Mouse (Mus musculus) monocyte, adult 5-6 weeks (primary cell): ENCODE data around the gene Opalin. TPM values are rescaled to one million over a fixed set of nuclear protein-coding genes. Genes with fewer than 3 reads are reported as not detected.

ENCODE experiments used
- ATAC-seq: fragments of 153-309, 156-312 bp; replicated peaks from 2 replicates; pipeline ENCODE4 v1.8.0; 2017; ENCODE audit warnings: mild to moderate bottlenecking; ENCODE audit not compliant: low TSS enrichment, insufficient number of reproducible peaks, severe bottlenecking, poor library complexity, low FRiP score
- total RNA-seq: library from RNA; stranded (forward); fragments of 200-1000, 200-491, 200-594 nt; gene quantifications from 3 replicates; pipeline ENCODE4 v1.2.3, GENCODE M21; 2017

Opalin gene
- total RNA-seq, 1 experiment from 2014 or later: not detected

DNA sequence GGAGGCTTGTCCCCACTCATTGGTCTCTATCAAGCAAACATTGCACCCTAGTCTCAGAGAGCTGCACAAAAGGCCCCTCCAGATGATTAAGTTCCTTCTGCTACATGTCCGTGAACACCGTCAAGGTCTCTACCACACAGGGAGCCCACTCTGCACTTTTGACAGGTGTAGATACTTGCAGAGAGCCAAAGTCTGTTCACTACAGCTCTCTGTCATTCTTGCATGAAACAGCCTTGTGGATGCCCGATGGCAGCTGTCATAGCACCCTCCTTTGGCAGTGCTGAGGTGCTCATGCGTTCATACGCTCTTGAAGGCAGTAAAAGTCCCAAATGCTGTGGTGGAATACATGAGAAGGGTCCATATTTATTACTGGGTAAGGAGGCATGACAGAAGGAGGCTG lies 49.9 kb downstream of the Opalin start:
- ATAC-seq: no peak

DNA sequence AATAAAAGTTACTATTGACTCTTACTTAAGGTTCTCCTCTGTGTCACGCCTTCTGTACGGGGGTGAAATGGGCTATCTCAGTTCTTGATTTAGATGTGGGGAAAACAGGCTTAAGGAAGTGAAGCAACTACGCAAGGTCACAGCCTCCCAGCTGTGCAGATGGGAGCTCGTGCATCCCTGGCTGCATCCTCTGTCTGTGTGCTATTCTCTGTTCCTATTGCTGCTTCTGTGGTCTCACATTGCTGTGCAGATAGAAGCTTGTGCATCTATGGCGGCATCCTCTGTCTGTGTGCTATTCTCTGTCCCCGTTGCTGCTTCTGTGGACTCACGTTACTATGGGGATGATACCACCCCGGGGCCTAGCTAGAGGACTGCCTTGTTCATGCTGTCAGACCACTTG lies 50.4 kb downstream of the Opalin start:
- ATAC-seq: no peak

DNA sequence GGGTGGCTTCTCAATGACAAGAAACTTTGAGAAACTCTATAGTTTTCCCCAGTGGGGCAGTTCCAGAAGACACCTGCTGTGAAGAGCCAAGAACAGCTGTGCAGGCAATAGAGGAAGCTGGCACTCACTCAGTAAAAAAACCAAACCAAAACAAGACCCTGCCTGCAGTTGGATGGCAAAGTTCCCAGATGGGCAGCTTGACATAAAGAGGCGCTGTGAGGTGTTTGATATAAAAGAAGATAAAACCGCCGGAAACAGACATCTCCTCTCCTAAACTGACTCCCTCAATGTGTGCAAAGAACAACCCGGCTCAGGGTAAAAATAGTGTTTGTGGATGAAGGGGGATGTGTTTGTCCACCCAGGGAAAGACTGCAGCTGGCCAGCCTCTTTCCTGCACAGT lies 54.7 kb downstream of the Opalin start:
- ATAC-seq: no peak

DNA sequence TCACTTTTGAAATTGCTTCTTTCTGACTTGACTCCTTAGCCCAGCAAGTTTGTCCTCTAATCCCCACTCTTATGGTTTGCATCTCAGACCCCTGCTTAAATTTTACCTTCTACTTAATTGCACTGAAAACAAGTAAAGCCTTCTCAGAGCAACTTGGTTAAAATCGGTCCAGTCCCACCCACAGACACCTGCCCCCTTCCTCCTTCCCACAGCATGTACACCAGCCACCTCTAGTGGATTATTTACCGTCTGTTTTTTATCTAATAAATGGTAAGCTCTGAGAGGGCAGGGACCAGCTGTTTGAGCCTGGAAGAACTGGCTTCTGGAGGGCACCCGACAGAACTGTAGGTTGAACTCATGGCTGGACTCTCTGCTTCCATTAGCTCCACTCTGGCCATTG lies 56.4 kb downstream of the Opalin start:
- ATAC-seq: no peak

DNA sequence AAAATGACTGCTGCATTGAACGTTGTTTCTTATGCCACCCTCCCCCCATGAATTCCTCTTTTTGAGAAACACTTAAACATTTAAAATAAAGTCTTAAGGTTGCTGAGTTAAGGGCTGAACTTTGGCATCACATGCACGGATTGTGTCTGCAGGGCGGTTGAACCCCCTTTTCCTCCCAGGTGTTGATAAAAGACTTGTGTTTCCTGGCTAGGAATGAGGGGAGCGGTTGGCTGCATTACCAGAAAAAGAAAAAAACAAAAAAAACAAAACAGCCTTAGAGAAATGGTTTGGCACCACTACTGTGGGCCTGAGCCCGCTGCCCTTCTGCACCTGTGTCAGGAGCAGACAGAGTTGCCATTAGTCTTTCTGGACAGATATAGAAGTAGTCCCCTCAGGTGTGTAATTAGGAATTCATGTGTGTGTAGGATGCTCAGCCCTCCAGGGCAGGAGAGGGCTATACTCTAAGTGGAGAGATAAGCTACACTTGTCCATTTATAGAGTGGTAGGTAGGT lies 57.7 kb downstream of the Opalin start:
- no peak for ATAC-seq

DNA sequence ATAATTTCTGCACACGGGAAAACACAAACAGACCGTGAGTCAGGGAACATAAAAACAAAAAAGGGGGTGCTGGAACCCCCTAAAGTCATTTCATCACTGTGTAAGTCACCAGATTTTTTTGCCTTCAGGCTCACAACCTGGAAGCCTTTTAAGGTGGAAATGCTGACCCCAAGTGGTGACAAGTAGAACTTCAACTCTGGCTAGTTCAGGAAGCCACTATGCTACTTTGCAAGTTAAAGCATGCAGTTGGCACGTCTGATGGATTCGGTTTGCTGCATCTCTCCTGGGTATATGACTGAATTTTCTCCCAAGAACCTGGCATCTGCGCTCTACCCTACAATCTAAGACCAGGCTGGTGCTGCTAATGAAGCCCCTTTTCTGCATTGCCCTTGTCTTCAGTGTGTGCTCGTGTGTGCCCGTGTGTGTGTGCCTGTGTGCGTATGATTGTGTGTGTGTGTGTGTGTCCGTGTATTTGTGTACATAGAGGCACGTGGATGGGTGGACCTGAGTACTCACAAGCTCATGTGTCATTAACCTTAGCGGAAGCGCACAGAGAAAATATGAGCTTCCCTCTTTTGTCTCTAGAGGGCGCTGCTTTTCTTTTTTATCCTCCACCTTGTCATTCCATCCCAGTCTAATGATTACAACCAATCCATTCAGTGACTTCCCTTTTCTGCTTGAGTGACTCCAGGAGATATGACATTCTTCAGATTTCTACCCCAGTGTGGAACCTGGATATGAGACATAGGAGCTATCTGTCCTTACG lies 60.8 kb downstream of the Opalin start:
- ATAC-seq: peak; percentile 80

DNA sequence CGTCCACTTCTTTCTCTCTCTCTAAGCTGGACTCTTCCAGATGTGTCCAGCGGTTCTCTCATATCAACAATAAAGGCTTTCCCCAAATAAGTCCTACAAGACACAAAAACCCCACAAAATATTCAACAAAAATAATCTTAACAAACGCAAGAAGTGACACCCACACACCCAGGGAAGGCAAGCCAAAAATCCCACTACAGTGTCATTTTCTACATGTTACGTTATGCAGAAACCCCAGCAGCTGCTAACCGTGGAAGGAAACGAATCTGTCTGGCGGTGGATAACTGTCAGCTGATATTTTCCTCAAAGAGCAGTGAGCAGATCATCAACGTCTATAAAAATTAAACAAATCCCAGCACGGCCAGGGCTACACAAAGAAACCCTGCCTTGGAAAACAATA lies 62.9 kb downstream of the Opalin start:
- no peak for ATAC-seq

DNA sequence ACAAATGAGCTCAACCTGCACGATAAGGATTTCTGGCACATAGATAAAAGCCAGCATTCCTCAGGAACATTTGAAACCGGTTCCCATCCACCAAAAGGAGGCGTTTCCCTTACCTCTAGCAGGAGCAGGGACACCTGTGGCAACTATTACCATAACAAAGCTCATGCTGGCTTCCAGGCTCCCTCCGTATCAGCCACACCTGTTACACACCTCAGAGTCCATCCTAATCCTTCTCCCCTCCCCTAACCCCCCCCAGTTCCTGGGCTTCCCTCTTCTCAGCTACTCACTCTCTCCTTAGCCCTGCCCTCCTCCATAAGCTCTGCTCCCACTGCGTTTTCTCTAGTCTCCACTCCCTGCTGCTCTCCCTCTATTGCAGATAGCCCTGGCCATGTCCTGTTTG lies 63.3 kb downstream of the Opalin start:
- ATAC-seq: no peak

Other genes starting within 250 kb of the Opalin start
- gene Ccnj, start 245.8 kb downstream of the Opalin start, total RNA-seq: 4.8 to 11.1 TPM (median 4.9 TPM) in 3 replicates
- gene Zfp518a, start 182.4 kb downstream of the Opalin start, total RNA-seq: 22.6 to 29.1 TPM (median 24.2 TPM) in 3 replicates
- gene Blnk, start 82.6 kb downstream of the Opalin start, total RNA-seq: 16.3 to 25.3 TPM (median 17.2 TPM) in 3 replicates
- 0.39 TPM in 1 of 3 replicates, not detected in the others for gene Dntt, start 47.8 kb downstream of the Opalin start, total RNA-seq
- not detected in 3 replicates for gene Tll2, start 129.7 kb upstream of the Opalin start, total RNA-seq
- 280 to 327 TPM (median 321 TPM) in 3 replicates for gene Tm9sf3, start 186.9 kb upstream of the Opalin start, total RNA-seq